Mouse (Mus musculus) forebrain, embryonic 11.5 days (tissue): Measurements from ENCODE around the gene Akap1. TPM values are rescaled to one million over a fixed set of nuclear protein-coding genes. Genes with fewer than 3 reads are reported as not detected.

Experiments
- ATAC-seq: fragments of 200-750 bp; cut with Nextera tagmentation; replicated peaks from 2 replicates; pipeline ENCODE4 v1.8.0; 2017; ENCODE audit warnings: moderate TSS enrichment; ENCODE audit not compliant: low FRiP score
- DNase-seq: peaks from one replicate; pipeline ENCODE4 v3.0.0-alpha.2; 2017; ENCODE audit warnings: low spot score
- H3K27ac ChIP-seq: fragments of 300-500 bp; sonication (generic); 2 replicates; pipeline ENCODE4 v1.5.1; 2014; ENCODE audit warnings: low read depth, low read length
- H3K27me3 ChIP-seq: fragments of 300-500 bp; sonication (generic); 2 replicates; pipeline ENCODE4 v1.6.1; 2014; ENCODE audit warnings: mild to moderate bottlenecking, low read length, mixed read lengths; ENCODE audit not compliant: control insufficient read depth, insufficient read depth
- H3K36me3 ChIP-seq: fragments of 300-500 bp; sonication (generic); 2 replicates; pipeline ENCODE4 v1.6.1; 2014; ENCODE audit warnings: mild to moderate bottlenecking, low read length, moderate library complexity, mixed read lengths; ENCODE audit not compliant: control insufficient read depth, insufficient read depth
- H3K4me1 ChIP-seq: fragments of 300-500 bp; sonication (generic); replicated peaks from 2 replicates; pipeline ENCODE4 v1.6.1; 2014; ENCODE audit warnings: low read length, mixed read lengths; ENCODE audit not compliant: control insufficient read depth, insufficient read depth
- H3K4me2 ChIP-seq: fragments of 300-500 bp; sonication (generic); 2 replicates; pipeline ENCODE4 v1.6.1; 2014; ENCODE audit warnings: low read depth, mild to moderate bottlenecking, low read length, moderate library complexity, mixed read lengths; ENCODE audit not compliant: severe bottlenecking
- H3K4me3 ChIP-seq: fragments of 300-500 bp; sonication (generic); 2 replicates; pipeline ENCODE4 v1.5.1; 2014; ENCODE audit warnings: low read depth, low read length
- H3K9ac ChIP-seq: fragments of 300-500 bp; sonication (generic); 2 replicates; pipeline ENCODE4 v1.6.1; 2014; ENCODE audit warnings: low read length
- H3K9me3 ChIP-seq: fragments of 300-500 bp; sonication (generic); 2 replicates; pipeline ENCODE4 v1.6.1; 2016; ENCODE audit warnings: low read length, mixed read lengths; ENCODE audit not compliant: control insufficient read depth
- WGBS: fragments of 180-500 bp; shearing (Covaris S2); extraction: QIAGEN DNeasy Blood & Tissue Kit; methylation state at CpG from one replicate; pipeline ENCODE4 v1.1.7; 2014; 5-methylcytosine and 5-hydroxymethylcytosine counted together
- polyA plus RNA-seq: library from polyadenylated mRNA; unstranded; fragments of >200 nt; fragmentation: Nextera tagmentation; extraction: Ambion mirVana; gene quantifications from 2 replicates; pipeline ENCODE4 v1.2.1, GENCODE M21; 2014

Akap1 gene
- polyA plus RNA-seq, 1 experiment from 2014 or later, result 16.1 TPM

GRCm38 (mm10) chr11:88853588-88853987 is 10.8 kb downstream of the Akap1 start:
- no peaks in the 10 kb centered on the region for H3K9me3 ChIP-seq
- H3K4me1 ChIP-seq, result no peaks in the 10 kb centered on the region
- ATAC-seq (no peak), DNase-seq (no peak)
- no peaks in the 10 kb centered on the region for H3K27me3 ChIP-seq
- no peak overlapping the region for H3K4me2 ChIP-seq
- WGBS, result 95% methylated on average over 2 of the region's 2 CpGs
- H3K27ac ChIP-seq, result no peak overlapping the region
- H3K36me3 ChIP-seq, result no peaks in the 10 kb centered on the region
- H3K4me3 ChIP-seq, result no peak overlapping the region
- H3K9ac ChIP-seq, result no peak overlapping the region

GRCm38 (mm10) chr11:88852806-88853205 is 11.6 kb downstream of the Akap1 start:
- no peak for ATAC-seq
- no peak overlapping the region for H3K4me2 ChIP-seq
- no peak overlapping the region for H3K4me3 ChIP-seq
- no peak for DNase-seq
- H3K27ac ChIP-seq, result no peak overlapping the region
- 92% methylated on average over 4 of the region's 4 CpGs for WGBS
- no peaks in the 10 kb centered on the region for H3K36me3 ChIP-seq
- H3K4me1 ChIP-seq, result no peaks in the 10 kb centered on the region
- H3K9ac ChIP-seq, result no peak overlapping the region
- H3K27me3 ChIP-seq, result no peaks in the 10 kb centered on the region
- H3K9me3 ChIP-seq, result no peaks in the 10 kb centered on the region

- Histone ChIP-seq H3K36me3 (no peaks in the 10 kb centered on the region), H3K4me2 (no peak overlapping the region), H3K27ac (no peak overlapping the region), H3K9me3 (no peaks in the 10 kb centered on the region), H3K27me3 (no peaks in the 10 kb centered on the region), H3K4me3 (no peak overlapping the region), H3K4me1 (no peaks in the 10 kb centered on the region), H3K9ac (no peak overlapping the region)
- DNase-seq (no peak), ATAC-seq (no peak)
- WGBS, result 88% methylated on average over 15 of the region's 15 CpGs
These were observed 13.1 kb downstream of the Akap1 start for GRCm38 (mm10) chr11:88851049-88851825.

GRCm38 (mm10) chr11:88849732-88850131 is 14.7 kb downstream of the Akap1 start:
- Histone ChIP-seq H3K27me3 (no peaks in the 10 kb centered on the region), H3K4me3 (no peak overlapping the region), H3K9ac (no peak overlapping the region), H3K4me2 (no peak overlapping the region), H3K9me3 (no peaks in the 10 kb centered on the region), H3K36me3 (no peaks in the 10 kb centered on the region), H3K27ac (no peak overlapping the region), H3K4me1 (no peaks in the 10 kb centered on the region)
- WGBS, result 82% methylated on average over 3 of the region's 3 CpGs
- DNase-seq, result no peak
- ATAC-seq, result no peak

- Histone ChIP-seq H3K4me1 (no peaks in the 10 kb centered on the region), H3K9ac (no peak overlapping the region), H3K27me3 (no peaks in the 10 kb centered on the region), H3K4me2 (no peak overlapping the region), H3K9me3 (no peaks in the 10 kb centered on the region), H3K27ac (no peak overlapping the region), H3K36me3 (no peaks in the 10 kb centered on the region), H3K4me3 (no peak overlapping the region)
- ATAC-seq (no peak), DNase-seq (no peak)
- WGBS, result 84% methylated on average over 8 of the region's 8 CpGs
These were observed 15.1 kb downstream of the Akap1 start for GRCm38 (mm10) chr11:88849284-88849683.

- H3K4me3 ChIP-seq, result no peak overlapping the region
- H3K4me2 ChIP-seq, result no peak overlapping the region
- ATAC-seq (peak; percentile 70), DNase-seq (peak; percentile 81)
- H3K27me3 ChIP-seq, result no peaks in the 10 kb centered on the region
- no peaks in the 10 kb centered on the region for H3K4me1 ChIP-seq
- WGBS, result 28% methylated on average over 5 of the region's 5 CpGs
- no peaks in the 10 kb centered on the region for H3K9me3 ChIP-seq
- H3K27ac ChIP-seq, result no peak overlapping the region
- H3K9ac ChIP-seq, result 0 out of 2 replicates have a peak overlapping the region, but pooled peaks have one; percentile 2
- no peaks in the 10 kb centered on the region for H3K36me3 ChIP-seq
These were observed 15.8 kb downstream of the Akap1 start for GRCm38 (mm10) chr11:88848590-88848989.

- Histone ChIP-seq H3K36me3 (no peaks in the 10 kb centered on the region), H3K27me3 (no peaks in the 10 kb centered on the region), H3K9me3 (no peaks in the 10 kb centered on the region), H3K27ac (no peak overlapping the region), H3K9ac (no peak overlapping the region), H3K4me3 (no peak overlapping the region), H3K4me2 (no peak overlapping the region), H3K4me1 (no peaks in the 10 kb centered on the region)
- DNase-seq, result no peak
- 89% methylated on average over 8 of the region's 8 CpGs for WGBS
- no peak for ATAC-seq
These were observed 16.9 kb downstream of the Akap1 start for GRCm38 (mm10) chr11:88847281-88848006.

- no peak overlapping the region for H3K4me2 ChIP-seq
- H3K36me3 ChIP-seq, result no peaks in the 10 kb centered on the region
- H3K27ac ChIP-seq, result no peak overlapping the region
- no peaks in the 10 kb centered on the region for H3K9me3 ChIP-seq
- H3K4me3 ChIP-seq, result no peak overlapping the region
- WGBS, result 93% methylated on average over 5 of the region's 5 CpGs
- no peaks in the 10 kb centered on the region for H3K4me1 ChIP-seq
- no peak overlapping the region for H3K9ac ChIP-seq
- no peaks in the 10 kb centered on the region for H3K27me3 ChIP-seq
- DNase-seq (no peak), ATAC-seq (no peak)
These were observed 20.0 kb downstream of the Akap1 start for GRCm38 (mm10) chr11:88844384-88844783.
